In the genomic region with DNA sequence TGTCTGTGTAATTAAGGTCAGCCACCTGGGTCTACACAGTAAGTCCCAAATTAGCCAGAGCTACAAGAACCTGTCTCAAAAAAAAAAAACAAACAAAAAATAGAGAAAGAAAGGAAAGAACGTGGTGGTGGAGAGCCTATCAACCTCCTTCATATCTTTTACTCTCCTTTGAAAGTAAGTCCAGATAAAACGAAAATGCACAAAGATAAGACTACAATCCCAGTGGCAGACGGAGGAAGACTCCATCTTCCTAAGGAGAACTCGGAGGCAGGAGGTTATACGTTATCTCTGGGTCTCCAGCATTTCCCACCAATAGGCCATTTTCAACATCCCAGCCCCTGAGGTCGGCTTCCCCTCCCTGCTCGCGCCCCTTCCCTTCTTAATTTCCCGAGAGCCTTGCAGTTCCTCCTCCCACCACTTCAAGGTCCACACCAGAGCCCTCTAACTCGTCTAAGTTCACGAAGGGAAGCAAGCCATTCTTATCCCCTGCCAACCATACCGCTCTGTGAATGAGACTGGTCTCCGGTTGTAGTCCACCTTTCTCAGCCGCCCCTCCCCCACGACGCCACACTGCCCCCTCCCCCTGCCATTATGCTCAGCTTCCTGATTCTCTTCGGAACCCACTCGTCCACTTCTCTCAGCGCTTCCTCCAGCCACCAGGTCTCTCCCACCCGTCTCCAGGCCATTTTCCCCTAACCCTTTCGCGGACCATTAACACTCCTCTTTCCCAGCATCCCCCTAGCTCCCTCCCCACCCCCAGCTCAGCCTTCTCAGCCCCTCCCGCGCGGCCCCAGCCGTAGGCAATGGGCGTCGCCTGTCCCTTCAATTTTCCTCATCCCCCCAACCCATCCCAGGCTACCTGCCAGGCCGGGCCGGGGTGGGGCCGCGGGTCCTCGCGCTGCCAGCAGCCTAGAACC, we compare ENCODE assay signal across 8 mouse cellular contexts. TPM values are rescaled to one million over a fixed set of nuclear protein-coding genes. Genes with fewer than 3 reads are reported as not detected.
DNase-seq lines count a peak whose midpoint lies in the region; ATAC-seq lines count a peak whose summit lies in the region.

No protein-coding gene starts in this region.

- H3K4me2 ChIP-seq in heart, embryonic 16.5 days (ENCODE audit: low read depth, low read length) = peak overlapping the region; percentile 73
- peak overlapping the region; percentile 53 for H3K4me2 ChIP-seq in stomach, embryonic 14.5 days (replicated peaks; ENCODE audit: low read depth, low read length)

- H3K4me1 ChIP-seq in heart, embryonic 16.5 days (ENCODE audit: control insufficient read depth, insufficient read depth, low read length) = peaks cover 28% of the 10 kb centered on the region
- peaks cover 44% of the 10 kb centered on the region for H3K4me1 ChIP-seq in limb, embryonic 10.5 days
- H3K4me1 ChIP-seq in midbrain, embryonic 10.5 days = peaks cover 40% of the 10 kb centered on the region
- peaks cover 25% of the 10 kb centered on the region for H3K4me1 ChIP-seq in stomach, embryonic 14.5 days (ENCODE audit: control insufficient read depth, insufficient read depth, low read length)

- peak overlapping the region; percentile 85 for H3K4me3 ChIP-seq in heart, embryonic 16.5 days (ENCODE audit: low read length)
- peak overlapping the region; percentile 92 for H3K4me3 ChIP-seq in limb, embryonic 10.5 days
- peak overlapping the region; percentile 92 for H3K4me3 ChIP-seq in midbrain, embryonic 10.5 days
- H3K4me3 ChIP-seq in stomach, embryonic 14.5 days (ENCODE audit: low read depth, low read length) = peak overlapping the region; percentile 89

- peak; percentile 76 for DNase-seq in adrenal gland, postnatal 14 days
- no peak for DNase-seq in adrenal gland, adult (ENCODE audit: inconsistent age in 2 of 2, low spot score in 1 of 2)
- peak; percentile 44 to 50 for DNase-seq in B cell, adult 2 months
- DNase-seq in embryo, embryonic 11.5 days (ENCODE audit: low read depth, low spot score) = peak; percentile 32
- DNase-seq in limb, embryonic 10.5 days (ENCODE audit: low spot score) = peak; percentile 80
- no peak for DNase-seq in midbrain, embryonic 10.5 days (ENCODE audit: low spot score)

- peak; percentile 17 for ATAC-seq in heart, embryonic 16.5 days (replicated peaks; ENCODE audit: extremely low read depth, insufficient read depth, low FRiP score)
- no peak; the same call in 1 of the 2 replicates for ATAC-seq in stomach, embryonic 14.5 days (ENCODE audit: insufficient number of reproducible peaks, insufficient read depth, low FRiP score, low read depth)

- H3K27me3 ChIP-seq in heart, embryonic 16.5 days (ENCODE audit: control insufficient read depth, insufficient read depth, low read length) = no peaks in the 10 kb centered on the region
- H3K27me3 ChIP-seq in limb, embryonic 10.5 days (ENCODE audit: low read depth, poor library complexity, severe bottlenecking) = no peaks in the 10 kb centered on the region
- no peaks in the 10 kb centered on the region for H3K27me3 ChIP-seq in midbrain, embryonic 10.5 days (ENCODE audit: low read depth, poor library complexity, severe bottlenecking)
- H3K27me3 ChIP-seq in stomach, embryonic 14.5 days (ENCODE audit: control insufficient read depth, insufficient read depth, low read length) = no peaks in the 10 kb centered on the region

- under 1% methylated on average over 34 of the region's 34 CpGs for WGBS in heart, embryonic 16.5 days
- WGBS in limb, embryonic 10.5 days = 1% methylated on average over 34 of the region's 34 CpGs
- WGBS in midbrain, embryonic 10.5 days = under 1% methylated on average over 34 of the region's 34 CpGs
- under 1% methylated on average over 34 of the region's 34 CpGs for WGBS in stomach, embryonic 14.5 days

- peak overlapping the region; percentile 94 for H3K27ac ChIP-seq in heart, embryonic 16.5 days (ENCODE audit: low read length)
- peak overlapping the region; percentile 92 for H3K27ac ChIP-seq in limb, embryonic 10.5 days
- peak overlapping the region; percentile 89 for H3K27ac ChIP-seq in midbrain, embryonic 10.5 days (replicated peaks)
- peak overlapping the region; percentile 89 for H3K27ac ChIP-seq in stomach, embryonic 14.5 days (ENCODE audit: low read length)

- peak overlapping the region; percentile 87 for H3K9ac ChIP-seq in heart, embryonic 16.5 days (ENCODE audit: low read length)
- peak overlapping the region; percentile 64 for H3K9ac ChIP-seq in stomach, embryonic 14.5 days (replicated peaks; ENCODE audit: low read depth, low read length)

- H3K36me3 ChIP-seq in heart, embryonic 16.5 days (ENCODE audit: control insufficient read depth, insufficient read depth) = peaks cover 41% of the 10 kb centered on the region
- H3K36me3 ChIP-seq in limb, embryonic 10.5 days = peaks cover 65% of the 10 kb centered on the region
- H3K36me3 ChIP-seq in midbrain, embryonic 10.5 days = peaks cover 63% of the 10 kb centered on the region
- H3K36me3 ChIP-seq in stomach, embryonic 14.5 days (ENCODE audit: control insufficient read depth, insufficient read depth, low read length) = peaks cover 49% of the 10 kb centered on the region

- no peaks in the 10 kb centered on the region for H3K9me3 ChIP-seq in heart, embryonic 16.5 days (replicated peaks; ENCODE audit: control insufficient read depth, low read length)
- no peaks in the 10 kb centered on the region for H3K9me3 ChIP-seq in limb, embryonic 10.5 days (replicated peaks)
- H3K9me3 ChIP-seq in midbrain, embryonic 10.5 days (replicated peaks) = no peaks in the 10 kb centered on the region
- no peaks in the 10 kb centered on the region for H3K9me3 ChIP-seq in stomach, embryonic 14.5 days (ENCODE audit: control insufficient read depth, low read depth, low read length)

RNA-seq across cellular contexts. Expression of gene Klhdc3, which starts 0.6 kb away (rescaled TPM):
- 80.0 and 83.6 TPM in 2 replicates for total RNA-seq in adrenal gland, postnatal 14 days (2021)
- polyA plus RNA-seq in heart, embryonic 16.5 days (2015; fragmentation: Nextera tagmentation; extraction: Ambion mirVana) = 175 and 179 TPM in 2 replicates
- 143 and 150 TPM in 2 replicates for polyA plus RNA-seq in limb, embryonic 10.5 days (2016; fragmentation: Nextera tagmentation; extraction: Ambion mirVana)
- polyA plus RNA-seq in midbrain, embryonic 10.5 days (2016; fragmentation: Nextera tagmentation; extraction: Ambion mirVana) = 126 and 128 TPM in 2 replicates
- 101 and 105 TPM in 2 replicates for polyA plus RNA-seq in stomach, embryonic 14.5 days (2014; fragmentation: Nextera tagmentation; extraction: Ambion mirVana)

RNA-seq across cellular contexts. Expression of gene Mea1, which starts 1.5 kb away (rescaled TPM):
- 80.5 and 90.2 TPM in 2 replicates for total RNA-seq in adrenal gland, postnatal 14 days (2021)
- polyA plus RNA-seq in heart, embryonic 16.5 days (2015; fragmentation: Nextera tagmentation; extraction: Ambion mirVana) = 109 and 115 TPM in 2 replicates
- polyA plus RNA-seq in limb, embryonic 10.5 days (2016; fragmentation: Nextera tagmentation; extraction: Ambion mirVana) = 143 and 145 TPM in 2 replicates
- polyA plus RNA-seq in midbrain, embryonic 10.5 days (2016; fragmentation: Nextera tagmentation; extraction: Ambion mirVana) = 178 and 180 TPM in 2 replicates
- 152 and 162 TPM in 2 replicates for polyA plus RNA-seq in stomach, embryonic 14.5 days (2014; fragmentation: Nextera tagmentation; extraction: Ambion mirVana)

RNA-seq across cellular contexts. Expression of gene Rrp36, which starts 5.9 kb away (rescaled TPM):
- total RNA-seq in adrenal gland, postnatal 14 days (2021) = 23.7 and 25.7 TPM in 2 replicates
- polyA plus RNA-seq in heart, embryonic 16.5 days (2015; fragmentation: Nextera tagmentation; extraction: Ambion mirVana) = 39.0 and 39.7 TPM in 2 replicates
- 70.8 and 72.5 TPM in 2 replicates for polyA plus RNA-seq in limb, embryonic 10.5 days (2016; fragmentation: Nextera tagmentation; extraction: Ambion mirVana)
- 69.4 and 69.6 TPM in 2 replicates for polyA plus RNA-seq in midbrain, embryonic 10.5 days (2016; fragmentation: Nextera tagmentation; extraction: Ambion mirVana)
- 52.3 and 53.5 TPM in 2 replicates for polyA plus RNA-seq in stomach, embryonic 14.5 days (2014; fragmentation: Nextera tagmentation; extraction: Ambion mirVana)

RNA-seq across cellular contexts. Expression of gene Ppp2r5d, which starts 24.8 kb away (rescaled TPM):
- 47.1 and 49.0 TPM in 2 replicates for total RNA-seq in adrenal gland, postnatal 14 days (2021)
- polyA plus RNA-seq in heart, embryonic 16.5 days (2015; fragmentation: Nextera tagmentation; extraction: Ambion mirVana) = 56.1 and 59.9 TPM in 2 replicates
- polyA plus RNA-seq in limb, embryonic 10.5 days (2016; fragmentation: Nextera tagmentation; extraction: Ambion mirVana) = 152 and 160 TPM in 2 replicates
- 140 and 146 TPM in 2 replicates for polyA plus RNA-seq in midbrain, embryonic 10.5 days (2016; fragmentation: Nextera tagmentation; extraction: Ambion mirVana)
- 77.5 and 82.8 TPM in 2 replicates for polyA plus RNA-seq in stomach, embryonic 14.5 days (2014; fragmentation: Nextera tagmentation; extraction: Ambion mirVana)

RNA-seq across cellular contexts. Expression of gene Cul7, which starts 30.0 kb away (rescaled TPM):
- 45.5 and 52.3 TPM in 2 replicates for total RNA-seq in adrenal gland, postnatal 14 days (2021)
- polyA plus RNA-seq in heart, embryonic 16.5 days (2015; fragmentation: Nextera tagmentation; extraction: Ambion mirVana) = 39.8 and 46.0 TPM in 2 replicates
- polyA plus RNA-seq in limb, embryonic 10.5 days (2016; fragmentation: Nextera tagmentation; extraction: Ambion mirVana) = 40.3 and 48.0 TPM in 2 replicates
- polyA plus RNA-seq in midbrain, embryonic 10.5 days (2016; fragmentation: Nextera tagmentation; extraction: Ambion mirVana) = 37.4 and 45.1 TPM in 2 replicates
- polyA plus RNA-seq in stomach, embryonic 14.5 days (2014; fragmentation: Nextera tagmentation; extraction: Ambion mirVana) = 45.9 and 47.2 TPM in 2 replicates

Comparison
In these comparisons a context has a peak if more than half of its experiments do, and no peak if none do; other contexts are left out.
1. DNase-seq: peak in adrenal gland, postnatal 14 days (single experiment), B cell, adult 2 months (2 of 2), embryo, embryonic 11.5 days (single experiment) and limb, embryonic 10.5 days (single experiment); none in adrenal gland, adult (0 of 2) and midbrain, embryonic 10.5 days (single experiment).
2. Peak in every context shown above with its lines, with median percentiles within 50 percentile points of each other: H3K27ac ChIP-seq and H3K4me3 ChIP-seq.